Mouse (Mus musculus) erythroid progenitor cell, adult 5-6 weeks (primary cell): ENCODE data around the gene Ctbp2. TPM values are rescaled to one million over a fixed set of nuclear protein-coding genes. Genes with fewer than 3 reads are reported as not detected.

Experiments used
- ATAC-seq: replicated peaks from 2 replicates; pipeline ENCODE4 v1.8.0; 2016; ENCODE audit warnings: moderate number of reproducible peaks, mild to moderate bottlenecking, moderate TSS enrichment, inconsistent platforms; ENCODE audit not compliant: poor library complexity, low FRiP score, severe bottlenecking
- total RNA-seq, 2 experiments: library from RNA; stranded (forward) in 1 of 2; stranded (reverse) in 1 of 2; fragments of 150-400 nt in 1 of 2; fragments of 186-747, 209-891 nt in 1 of 2; gene quantifications; 2 replicates each; pipeline versions ENCODE4 v1.2.3 to v1.2.4; 2015 to 2017; ENCODE audit warnings: low replicate concordance in 2 of 2

Ctbp2 gene
- total RNA-seq (2015; ENCODE audit: low replicate concordance) = 2.9 and 3.8 TPM in 2 replicates
- total RNA-seq (2017; ENCODE audit: low replicate concordance) = 3.5 and 8.5 TPM in 2 replicates

GRCm38 (mm10) chr7:133123999-133124700, at the start of gene Ctbp2:
Gene Ctbp2 (minus strand): TSS chr7:133124354.
- ATAC-seq = no peak

- no peak for ATAC-seq
These were observed 47.4 kb upstream of the Ctbp2 start for GRCm38 (mm10) chr7:133171403-133172032.

GRCm38 (mm10) chr7:133168928-133169327, 44.8 kb upstream of the Ctbp2 start:
- no peak for ATAC-seq

GRCm38 (mm10) chr7:133167903-133168302, 43.7 kb upstream of the Ctbp2 start:
- ATAC-seq = no peak

- ATAC-seq = no peak
These were observed 40.6 kb upstream of the Ctbp2 start for GRCm38 (mm10) chr7:133164770-133165169.

- no peak for ATAC-seq
These were observed 38.9 kb upstream of the Ctbp2 start for GRCm38 (mm10) chr7:133163011-133163410.

- ATAC-seq = no peak
These were observed 38.0 kb upstream of the Ctbp2 start for GRCm38 (mm10) chr7:133162131-133162530.

- ATAC-seq = no peak
These were observed 37.4 kb upstream of the Ctbp2 start for GRCm38 (mm10) chr7:133161362-133162080.

GRCm38 (mm10) chr7:133159519-133159918, 35.4 kb upstream of the Ctbp2 start:
- ATAC-seq = no peak

- ATAC-seq = no peak
These were observed 31.5 kb upstream of the Ctbp2 start for GRCm38 (mm10) chr7:133155621-133156020.

- no peak for ATAC-seq
These were observed 30.7 kb upstream of the Ctbp2 start for GRCm38 (mm10) chr7:133154846-133155245.

GRCm38 (mm10) chr7:133139689-133140336, 15.7 kb upstream of the Ctbp2 start:
- ATAC-seq = no peak

- no peak for ATAC-seq
These were observed 9.4 kb upstream of the Ctbp2 start for GRCm38 (mm10) chr7:133133552-133133951.

- ATAC-seq = no peak
These were observed 8.5 kb upstream of the Ctbp2 start for GRCm38 (mm10) chr7:133132702-133133101.

- ATAC-seq = no peak
These were observed 739 bp upstream of the Ctbp2 start for GRCm38 (mm10) chr7:133124701-133125485.

- ATAC-seq = no peak
These were observed 733 bp downstream of the Ctbp2 start, which contains the start of gene Fgfr2 for GRCm38 (mm10) chr7:133123244-133123998. Gene Fgfr2 (minus strand): TSS chr7:133123350.

GRCm38 (mm10) chr7:133122379-133123243, 1.5 kb downstream of the Ctbp2 start:
- ATAC-seq = no peak
